Mouse (Mus musculus): ENCODE measurements around the gene Lsm10. TPM values are rescaled to one million over a fixed set of nuclear protein-coding genes. Genes with fewer than 3 reads are reported as not detected.

Gene Lsm10
- polyA plus RNA-seq, 1 experiment from 2014 or later: 30.7 TPM

- H3K27me3 ChIP-seq: no peaks in the 10 kb centered on the region
- DNase-seq (ENCODE audit: low read depth, low spot score) (no peak), ATAC-seq (no peak)
- CTCF ChIA-PET: interaction anchor here (1.2 to 4.4 kb wide), 4 partner anchors 17 to 107 kb away, joined by 3 to 27 read pairs (median 3); no protein-coding TSS in a partner anchor
- TF ChIP-seq CTCF (IDR thresholded peaks at IDR 0.05): no peak
- in situ Hi-C loops (cut with MboI; ENCODE audit: low pct_unique_long_range_greater_than_20kb): no loop called here
- POLR2A ChIA-PET: interaction anchor here (1.0 to 1.1 kb wide), 3 partner anchors 13 to 39 kb away, joined by 3 to 4 read pairs (median 4); no protein-coding TSS in a partner anchor
These were observed 13.4 kb downstream of the Lsm10 start for GRCm38 (mm10) chr4:126109613-126110373.

DNA sequence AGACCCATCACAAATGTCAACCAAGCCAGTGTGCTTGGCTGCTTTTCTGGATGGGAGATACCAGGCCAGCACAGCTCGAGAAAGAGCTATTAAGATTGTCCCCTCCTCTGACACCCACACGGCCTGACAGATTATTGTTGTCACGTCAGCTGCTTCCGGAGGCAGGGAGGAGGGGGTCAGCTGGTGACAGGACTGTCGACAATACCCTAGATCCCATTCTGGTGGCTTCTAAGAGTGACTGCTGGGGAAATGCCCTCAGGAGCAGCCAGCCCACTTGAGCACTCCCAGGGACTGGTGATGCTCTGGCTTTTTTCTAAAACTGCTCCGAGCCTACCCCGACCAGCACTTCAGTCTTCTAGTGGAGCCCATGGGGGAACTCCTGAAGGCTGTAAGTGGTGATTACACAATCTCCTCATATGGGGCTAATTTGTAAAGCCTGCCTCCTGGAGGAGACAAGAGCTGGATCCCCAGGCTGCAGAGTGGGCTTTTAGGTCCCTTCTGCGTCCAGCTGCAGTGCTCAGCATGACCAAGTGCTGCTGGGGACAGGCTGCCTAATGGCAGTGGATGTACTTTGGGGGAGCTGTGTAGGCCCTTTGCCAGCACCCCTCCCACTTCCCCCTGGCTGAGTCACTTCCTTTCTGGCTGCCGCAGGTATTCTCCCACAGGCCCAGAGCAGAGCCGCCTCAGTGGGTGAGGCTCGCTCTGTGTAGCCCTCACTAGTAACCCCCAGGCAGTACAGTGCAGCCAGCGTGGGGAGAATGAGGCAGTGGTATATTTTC, 14.1 kb downstream of the Lsm10 start:
- ChIA-PET POLR2A (interaction anchor here (0.9 to 1.1 kb wide), 4 partner anchors 13 to 38 kb away, joined by 3 to 4 read pairs (median 4); no protein-coding TSS in a partner anchor), CTCF (interaction anchor here (1.2 to 4.4 kb wide), 4 partner anchors 16 to 106 kb away, joined by 3 to 27 read pairs (median 4); no protein-coding TSS in a partner anchor)
- ATAC-seq (peak; percentile 74), DNase-seq (ENCODE audit: low read depth, low spot score) (peak; percentile 67)
- in situ Hi-C loops (cut with MboI; ENCODE audit: low pct_unique_long_range_greater_than_20kb): no loop called here
- H3K27me3 ChIP-seq: no peaks in the 10 kb centered on the region
- no peak for TF ChIP-seq CTCF (IDR thresholded peaks at IDR 0.05)

DNA sequence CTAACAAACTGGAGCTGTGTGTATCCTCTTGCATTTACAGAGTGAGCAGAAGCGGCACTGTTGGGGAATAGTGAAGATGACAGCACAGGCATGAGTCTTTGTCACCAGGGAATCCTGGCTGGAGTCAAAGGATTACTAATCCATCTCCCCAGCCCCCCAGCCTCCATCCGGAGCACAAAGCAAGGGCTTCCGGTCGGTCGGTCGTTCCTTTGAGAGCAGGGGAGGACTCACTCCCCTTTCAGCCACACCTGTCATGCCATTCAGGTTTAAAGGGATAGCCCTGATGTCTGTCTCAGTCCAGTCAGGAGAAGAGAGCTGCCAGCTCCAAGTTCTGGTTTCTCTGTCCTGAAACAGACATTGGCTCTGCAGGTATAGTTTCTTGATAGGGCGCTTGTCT, 14.7 kb downstream of the Lsm10 start:
- CTCF ChIA-PET: interaction anchor here (1.2 to 4.4 kb wide), 3 partner anchors 16 to 70 kb away, joined by 3 to 27 read pairs (median 4); no protein-coding TSS in a partner anchor
- no peaks in the 10 kb centered on the region for H3K27me3 ChIP-seq
- POLR2A ChIA-PET: interaction anchor here (0.9 to 1.7 kb wide), 3 partner anchors 14 to 38 kb away, joined by 3 to 7 read pairs (median 4); partner anchors contain the start of gene Lsm10
- DNase-seq (ENCODE audit: low read depth, low spot score): no peak
- TF ChIP-seq CTCF (IDR thresholded peaks at IDR 0.05): no peak
- peak; percentile 23 for ATAC-seq
- in situ Hi-C loops (cut with MboI; ENCODE audit: low pct_unique_long_range_greater_than_20kb): no loop called here

- ChIA-PET POLR2A (interaction anchor here (1.2 kb wide), 2 partner anchors 11 to 27 kb away, joined by 4 to 5 read pairs; no protein-coding TSS in a partner anchor), CTCF (interaction anchor here (1.1 to 4.4 kb wide), 6 partner anchors 10 to 40 kb away, joined by 3 to 27 read pairs (median 6); partner anchors contain the start of gene Stk40)
- in situ Hi-C loops (cut with MboI; ENCODE audit: low pct_unique_long_range_greater_than_20kb): no loop called here
- ATAC-seq (no peak), DNase-seq (ENCODE audit: low read depth, low spot score) (no peak)
- no peak for TF ChIP-seq CTCF (IDR thresholded peaks at IDR 0.05)
- no peaks in the 10 kb centered on the region for H3K27me3 ChIP-seq
These were observed 16.8 kb downstream of the Lsm10 start for GRCm38 (mm10) chr4:126113243-126113642.

DNA sequence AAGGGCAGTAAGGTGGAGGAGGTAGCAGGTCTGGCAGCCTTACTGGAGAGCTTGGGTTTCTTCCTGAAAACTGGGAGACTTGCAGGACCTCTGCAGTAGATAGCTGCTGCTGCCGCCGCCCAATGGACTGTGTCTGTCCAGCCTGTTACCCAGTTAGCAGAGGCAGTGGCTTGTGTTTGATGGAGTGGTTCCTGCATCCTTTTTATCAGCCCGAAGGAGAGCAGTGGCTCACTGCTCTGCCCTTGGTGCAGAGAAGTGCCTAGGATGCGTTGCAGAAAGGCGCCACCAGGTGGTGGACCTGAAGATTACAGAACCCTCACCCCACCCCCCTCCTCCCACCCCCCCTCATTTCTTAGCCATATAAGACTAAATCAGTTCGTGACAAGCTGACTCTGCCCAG, 17.5 kb downstream of the Lsm10 start:
- ChIA-PET CTCF (interaction anchor here (0.8 to 2.4 kb wide), 6 partner anchors 10 to 39 kb away, joined by 3 to 8 read pairs (median 4); partner anchors contain the start of gene Stk40), POLR2A (interaction anchor here (0.6 to 1.2 kb wide), 2 partner anchors 11 to 86 kb away, joined by 3 to 5 read pairs; no protein-coding TSS in a partner anchor)
- DNase-seq (ENCODE audit: low read depth, low spot score) (no peak), ATAC-seq (no peak)
- H3K27me3 ChIP-seq: no peaks in the 10 kb centered on the region
- TF ChIP-seq CTCF (IDR thresholded peaks at IDR 0.05): no peak
- in situ Hi-C loops (cut with MboI; ENCODE audit: low pct_unique_long_range_greater_than_20kb): no loop called here

DNA sequence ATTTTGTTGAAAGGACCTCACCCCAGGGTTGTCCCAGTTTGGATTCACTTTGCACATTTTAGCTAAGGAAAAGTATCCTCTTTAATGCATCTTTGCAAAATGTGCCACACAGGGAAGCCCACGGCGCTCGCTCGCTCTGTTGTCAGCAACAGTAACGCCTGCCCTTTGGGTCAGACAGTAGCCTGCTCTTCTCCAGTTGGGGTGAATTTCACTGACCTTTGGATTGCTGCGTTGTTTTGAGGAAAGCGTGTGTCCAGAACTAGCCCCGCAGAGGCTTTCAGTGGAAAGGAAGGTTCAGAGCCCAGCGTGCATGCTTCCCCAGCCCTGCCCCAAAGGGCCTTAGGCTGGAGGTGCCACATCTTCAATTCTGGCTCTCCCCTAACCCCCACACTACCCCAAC, 19.0 kb downstream of the Lsm10 start:
- CTCF ChIA-PET: interaction anchor here (0.9 to 1.6 kb wide), 2 partner anchors 9 to 15 kb away, joined by 3 to 5 read pairs; no protein-coding TSS in a partner anchor
- POLR2A ChIA-PET: no interaction called here
- in situ Hi-C loops (cut with MboI; ENCODE audit: low pct_unique_long_range_greater_than_20kb): no loop called here
- TF ChIP-seq CTCF (IDR thresholded peaks at IDR 0.05): no peak
- no peak for DNase-seq (ENCODE audit: low read depth, low spot score)
- no peak for ATAC-seq
- no peaks in the 10 kb centered on the region for H3K27me3 ChIP-seq

DNA sequence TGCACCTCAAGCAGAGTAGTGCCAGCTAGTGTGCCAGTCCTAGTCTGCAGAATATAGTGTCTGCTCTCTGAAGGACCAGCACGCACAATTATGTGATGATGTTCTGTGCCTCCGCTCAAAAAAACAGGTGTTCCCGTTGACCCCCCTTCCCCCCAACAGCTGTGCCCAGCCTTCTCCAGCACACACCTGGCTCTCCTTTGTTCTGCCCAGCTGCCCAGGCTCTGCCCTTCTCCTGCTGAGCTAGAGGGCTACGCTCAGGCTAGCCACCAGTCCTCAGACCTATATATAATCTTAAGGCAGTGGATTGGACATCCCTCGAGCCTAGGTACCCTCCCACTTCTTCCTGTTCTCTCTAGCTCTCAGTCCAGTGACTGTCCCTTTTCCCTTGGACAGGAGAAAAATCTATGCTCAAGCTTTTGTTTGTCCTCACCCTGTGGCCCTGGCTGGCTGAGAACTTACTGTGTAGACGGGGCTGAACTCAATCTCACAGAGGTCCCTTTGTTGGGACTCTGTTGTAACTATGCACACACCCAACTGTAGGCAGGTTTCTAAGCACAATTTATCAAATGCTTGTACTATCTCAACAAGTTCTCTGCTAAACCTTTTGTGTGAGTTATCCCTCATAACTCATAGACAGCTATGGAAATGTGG, 19.6 kb downstream of the Lsm10 start:
- in situ Hi-C loops (cut with MboI; ENCODE audit: low pct_unique_long_range_greater_than_20kb): no loop called here
- no peak for DNase-seq (ENCODE audit: low read depth, low spot score)
- ChIA-PET POLR2A (interaction anchor here (0.8 to 1.0 kb wide), 2 partner anchors 10 to 30 kb away, joined by 3 to 4 read pairs; no protein-coding TSS in a partner anchor), CTCF (interaction anchor here (0.9 to 1.6 kb wide), 3 partner anchors 9 to 30 kb away, joined by 3 to 5 read pairs (median 3); no protein-coding TSS in a partner anchor)
- no peaks in the 10 kb centered on the region for H3K27me3 ChIP-seq
- TF ChIP-seq CTCF (IDR thresholded peaks at IDR 0.05): no peak
- no peak for ATAC-seq

DNA sequence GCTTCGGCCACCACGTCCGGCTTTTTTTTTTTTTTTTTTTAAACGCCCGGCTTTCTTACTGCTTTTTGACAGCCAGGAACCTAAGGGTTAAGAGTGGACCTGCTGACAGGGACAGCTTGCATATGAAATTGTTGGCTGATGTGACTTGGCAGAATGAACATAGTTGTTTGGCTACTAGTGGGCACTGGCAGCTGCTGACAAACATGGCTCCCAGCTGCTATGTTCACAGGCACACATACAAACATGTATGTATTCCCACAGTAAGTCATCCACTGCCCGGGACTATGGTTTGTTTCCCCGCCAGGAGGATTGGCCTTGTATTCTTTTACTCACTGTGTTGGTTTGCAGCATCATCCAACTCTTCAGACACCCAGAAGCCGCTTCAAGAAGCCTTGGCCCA, 20.7 kb downstream of the Lsm10 start:
- ATAC-seq: no peak
- DNase-seq (ENCODE audit: low read depth, low spot score): no peak
- TF ChIP-seq CTCF (IDR thresholded peaks at IDR 0.05): no peak
- in situ Hi-C loops (cut with MboI; ENCODE audit: low pct_unique_long_range_greater_than_20kb): no loop called here
- CTCF ChIA-PET: no interaction called here
- no peaks in the 10 kb centered on the region for H3K27me3 ChIP-seq
- POLR2A ChIA-PET: interaction anchor here (1.0 kb wide), 1 partner anchor 9 kb away, joined by 4 read pairs; no protein-coding TSS in a partner anchor

- in situ Hi-C loops (cut with MboI; ENCODE audit: low pct_unique_long_range_greater_than_20kb): no loop called here
- H3K27me3 ChIP-seq: no peaks in the 10 kb centered on the region
- no peak for TF ChIP-seq CTCF (IDR thresholded peaks at IDR 0.05)
- DNase-seq (ENCODE audit: low read depth, low spot score): no peak
- ChIA-PET POLR2A (interaction anchor here (0.6 to 1.8 kb wide), 2 partner anchors 13 to 17 kb away, joined by 3 to 5 read pairs; no protein-coding TSS in a partner anchor), CTCF (no interaction called here)
- no peak for ATAC-seq
These were observed 22.2 kb downstream of the Lsm10 start for GRCm38 (mm10) chr4:126118651-126119050.
